Mouse (Mus musculus): ENCODE results near the gene Ddah2. TPM values are rescaled to one million over a fixed set of nuclear protein-coding genes. Genes with fewer than 3 reads are reported as not detected.

Gene Ddah2
- polyA plus RNA-seq, 1 experiment from 2014 or later = 614 TPM

DNA sequence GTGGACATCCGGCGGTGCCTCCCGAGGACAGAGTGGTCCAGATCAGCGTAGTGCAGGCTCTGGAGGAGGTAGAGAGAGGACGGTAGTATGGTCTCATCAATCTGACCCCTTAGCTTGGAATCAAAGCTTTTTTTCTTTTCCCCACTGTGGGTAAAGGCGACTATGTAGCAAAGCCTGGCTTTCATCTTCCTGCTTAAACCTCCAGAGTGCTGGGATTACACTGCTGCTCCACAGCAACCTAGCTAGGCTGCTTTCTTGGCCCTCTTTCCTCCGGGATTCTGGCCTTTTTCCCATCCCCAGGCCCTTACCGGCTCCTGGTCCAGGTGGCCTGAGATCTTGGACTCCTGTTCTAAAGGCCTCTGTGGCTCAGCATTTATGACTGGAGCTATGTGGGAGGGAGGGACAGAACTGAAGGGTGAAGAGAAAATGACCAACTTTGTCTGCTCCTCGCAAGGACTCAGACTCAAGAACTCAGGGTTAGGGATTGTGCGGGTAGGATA lies 5.6 kb downstream of the Ddah2 start:
- Histone ChIP-seq H3K4me2 (replicated peaks; ENCODE audit: low read depth, low read length) (peak overlapping the region; percentile 54), H3K27ac (ENCODE audit: low read depth, low read length) (no peak overlapping the region), H3K4me3 (ENCODE audit: low read depth, low read length) (no peak overlapping the region), H3K4me1 (replicated peaks; ENCODE audit: control insufficient read depth, insufficient read depth, low read length) (peaks cover 3% of the 10 kb centered on the region; the same call in 1 of the 2 replicates), H3K36me3 (ENCODE audit: control insufficient read depth, insufficient read depth, low read length) (peaks cover 8% of the 10 kb centered on the region; the same call in 1 of the 2 replicates), H3K27me3 (ENCODE audit: control insufficient read depth, insufficient read depth, low read length) (peaks cover 13% of the 10 kb centered on the region), H3K9ac (ENCODE audit: low read depth, low read length) (no peak overlapping the region; the same call in 1 of the 2 replicates), H3K9me3 (ENCODE audit: control insufficient read depth, low read length) (no peaks in the 10 kb centered on the region)
- no peak for ATAC-seq (ENCODE audit: low FRiP score)
- WGBS = 36% methylated on average over 10 of the region's 10 CpGs
- DNase-seq (ENCODE audit: low spot score) = peak; percentile 25

DNA sequence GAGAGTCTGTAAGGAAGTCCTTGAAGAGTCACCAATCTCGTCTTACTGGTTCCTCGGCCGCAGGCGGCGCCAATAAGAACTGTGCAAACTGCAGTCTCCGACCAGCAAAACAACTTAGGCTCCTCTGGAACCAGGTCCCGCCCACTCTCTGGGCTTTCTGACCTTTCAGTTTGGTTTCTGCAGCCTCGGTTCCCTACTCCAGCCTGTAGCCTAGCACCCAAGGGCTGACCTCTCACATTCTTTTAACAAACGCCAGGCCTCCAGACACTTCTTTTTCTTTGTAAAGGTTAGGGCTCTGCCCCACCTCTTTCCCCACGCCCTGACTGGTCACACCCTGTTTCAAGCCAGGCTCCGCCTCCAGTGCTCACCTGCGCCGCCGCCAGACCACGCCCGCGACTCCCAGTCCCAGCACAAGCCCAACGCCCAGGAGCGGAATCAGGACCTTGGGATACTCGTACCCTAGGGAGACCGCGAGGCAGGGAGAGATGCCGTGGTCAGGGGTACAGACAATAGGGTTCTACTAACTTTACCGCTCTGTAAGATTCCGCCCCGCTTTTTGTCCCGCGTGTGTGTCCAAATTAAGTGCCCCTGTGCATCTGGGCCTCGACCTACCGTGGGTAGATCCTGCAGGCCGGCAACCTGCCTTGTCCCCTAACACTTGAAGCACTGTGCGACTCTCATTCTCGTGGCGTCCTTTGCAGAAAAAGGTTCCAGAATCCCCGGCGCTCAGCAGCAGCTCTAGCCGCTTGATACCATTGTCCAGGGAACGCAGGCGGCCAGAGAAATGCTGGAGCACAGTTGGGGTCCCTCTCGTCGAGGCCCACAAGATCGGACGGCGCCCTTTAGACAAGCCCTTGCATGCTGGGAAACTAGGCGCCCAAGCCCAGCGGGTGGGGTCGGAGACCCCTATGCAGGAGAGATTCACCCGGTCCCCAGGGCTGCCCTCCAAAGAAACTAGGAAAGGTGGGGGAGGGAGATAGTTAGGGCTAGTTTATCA lies 6.4 kb downstream of the Ddah2 start, which contains the start of gene Ly6g6c:
Ly6g6c (plus strand) TSS at position 438 of the 997 bp plus-strand sequence.
- Histone ChIP-seq H3K36me3 (ENCODE audit: control insufficient read depth, insufficient read depth, low read length) (peaks cover 8% of the 10 kb centered on the region; the same call in 1 of the 2 replicates), H3K9me3 (ENCODE audit: control insufficient read depth, low read length) (no peaks in the 10 kb centered on the region), H3K4me1 (replicated peaks; ENCODE audit: control insufficient read depth, insufficient read depth, low read length) (peaks cover 3% of the 10 kb centered on the region; the same call in 1 of the 2 replicates), H3K4me2 (replicated peaks; ENCODE audit: low read depth, low read length) (peak within 1 kb of the TSS; percentile 54), H3K9ac (ENCODE audit: low read depth, low read length) (peak within 1 kb of the TSS; percentile 24), H3K27ac (ENCODE audit: low read depth, low read length) (no peak within 1 kb of the TSS), H3K4me3 (ENCODE audit: low read depth, low read length) (peak within 1 kb of the TSS; percentile 29), H3K27me3 (ENCODE audit: control insufficient read depth, insufficient read depth, low read length) (peaks cover 13% of the 10 kb centered on the region)
- 1% methylated on average over 48 of the region's 48 CpGs for WGBS
- DNase-seq (ENCODE audit: low spot score) (peak; percentile 55), ATAC-seq (ENCODE audit: low FRiP score) (0 out of 2 replicates have a peak, but pooled peaks have one; percentile 45)

DNA sequence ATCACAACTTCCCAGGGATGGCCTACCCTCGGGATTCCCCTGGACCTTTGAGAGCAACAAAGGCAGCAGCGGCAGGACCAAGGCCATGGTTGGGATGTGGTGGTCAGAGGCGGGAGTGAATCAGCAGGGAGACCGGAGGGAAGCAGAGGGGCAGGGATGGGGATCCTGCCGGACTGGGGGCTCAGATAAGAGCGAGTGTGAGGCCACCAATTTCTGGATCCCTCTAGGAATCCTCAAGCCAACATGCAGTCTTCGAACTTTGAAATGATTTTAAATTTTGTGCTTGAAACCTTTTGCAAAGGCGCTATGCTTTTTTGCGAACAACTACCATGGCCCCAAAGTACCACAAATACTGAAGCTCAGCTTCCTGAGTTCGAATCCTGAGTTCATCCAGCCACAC lies 7.2 kb downstream of the Ddah2 start, which contains the start of gene Mpig6b:
Mpig6b (minus strand) TSS at position 101 of the 400 bp plus-strand sequence.
- no peak for ATAC-seq (ENCODE audit: low FRiP score)
- Histone ChIP-seq H3K36me3 (ENCODE audit: control insufficient read depth, insufficient read depth, low read length) (peaks cover 6% of the 10 kb centered on the region; the same call in 1 of the 2 replicates), H3K4me3 (ENCODE audit: low read depth, low read length) (peak within 1 kb of the TSS; percentile 29), H3K9ac (ENCODE audit: low read depth, low read length) (peak within 1 kb of the TSS; percentile 24), H3K27ac (ENCODE audit: low read depth, low read length) (no peak within 1 kb of the TSS), H3K4me1 (replicated peaks; ENCODE audit: control insufficient read depth, insufficient read depth, low read length) (peaks cover 3% of the 10 kb centered on the region; the same call in 1 of the 2 replicates), H3K9me3 (ENCODE audit: control insufficient read depth, low read length) (no peaks in the 10 kb centered on the region), H3K4me2 (replicated peaks; ENCODE audit: low read depth, low read length) (peak within 1 kb of the TSS; percentile 54), H3K27me3 (ENCODE audit: control insufficient read depth, insufficient read depth, low read length) (peaks cover 13% of the 10 kb centered on the region)
- WGBS = 44% methylated on average over 10 of the region's 10 CpGs
- no peak for DNase-seq (ENCODE audit: low spot score)

DNA sequence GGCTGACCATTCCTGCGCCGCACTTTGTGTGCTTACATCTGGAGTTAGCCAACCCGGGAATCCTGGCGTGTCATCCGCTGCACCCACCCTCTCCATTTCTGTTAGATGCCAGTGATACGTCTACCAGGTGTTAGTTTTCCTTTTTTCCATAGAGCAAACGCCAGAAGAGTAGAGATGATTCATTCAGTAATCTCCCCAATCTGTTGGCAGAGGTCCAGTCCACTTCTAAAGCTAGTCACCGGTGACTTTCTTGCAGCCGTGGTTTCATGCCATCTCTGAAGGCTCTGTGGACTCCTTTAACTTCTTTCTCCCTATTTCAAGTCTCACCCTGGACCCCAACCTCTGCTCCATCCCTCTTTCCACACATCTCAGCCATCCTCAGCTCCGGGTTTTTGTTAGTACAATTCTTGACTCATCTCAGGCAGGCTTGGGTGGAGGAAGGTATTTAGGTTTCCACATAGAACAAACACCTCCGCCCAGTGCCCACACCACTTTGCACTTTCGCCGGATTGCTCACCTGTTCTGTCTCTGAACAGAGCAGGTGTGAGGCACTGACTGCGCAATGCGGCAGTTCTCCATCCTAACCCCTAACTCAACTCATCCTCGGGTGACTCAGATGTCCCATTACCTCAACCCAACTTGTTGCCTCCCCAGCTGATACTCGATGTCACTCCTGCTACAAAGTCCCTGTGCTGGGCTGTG lies 9.5 kb downstream of the Ddah2 start:
- H3K4me1 ChIP-seq (replicated peaks; ENCODE audit: control insufficient read depth, insufficient read depth, low read length) = peaks cover 3% of the 10 kb centered on the region; the same call in 1 of the 2 replicates
- H3K4me3 ChIP-seq (ENCODE audit: low read depth, low read length) = no peak overlapping the region
- no peak overlapping the region for H3K9ac ChIP-seq (ENCODE audit: low read depth, low read length)
- ATAC-seq (ENCODE audit: low FRiP score) (no peak), DNase-seq (ENCODE audit: low spot score) (no peak)
- no peak overlapping the region for H3K27ac ChIP-seq (ENCODE audit: low read depth, low read length)
- no peak overlapping the region for H3K4me2 ChIP-seq (replicated peaks; ENCODE audit: low read depth, low read length)
- WGBS = 85% methylated on average over 17 of the region's 17 CpGs
- no peaks in the 10 kb centered on the region for H3K9me3 ChIP-seq (ENCODE audit: control insufficient read depth, low read length)
- H3K27me3 ChIP-seq (ENCODE audit: control insufficient read depth, insufficient read depth, low read length) = peaks cover 13% of the 10 kb centered on the region
- H3K36me3 ChIP-seq (ENCODE audit: control insufficient read depth, insufficient read depth, low read length) = no peaks in the 10 kb centered on the region

DNA sequence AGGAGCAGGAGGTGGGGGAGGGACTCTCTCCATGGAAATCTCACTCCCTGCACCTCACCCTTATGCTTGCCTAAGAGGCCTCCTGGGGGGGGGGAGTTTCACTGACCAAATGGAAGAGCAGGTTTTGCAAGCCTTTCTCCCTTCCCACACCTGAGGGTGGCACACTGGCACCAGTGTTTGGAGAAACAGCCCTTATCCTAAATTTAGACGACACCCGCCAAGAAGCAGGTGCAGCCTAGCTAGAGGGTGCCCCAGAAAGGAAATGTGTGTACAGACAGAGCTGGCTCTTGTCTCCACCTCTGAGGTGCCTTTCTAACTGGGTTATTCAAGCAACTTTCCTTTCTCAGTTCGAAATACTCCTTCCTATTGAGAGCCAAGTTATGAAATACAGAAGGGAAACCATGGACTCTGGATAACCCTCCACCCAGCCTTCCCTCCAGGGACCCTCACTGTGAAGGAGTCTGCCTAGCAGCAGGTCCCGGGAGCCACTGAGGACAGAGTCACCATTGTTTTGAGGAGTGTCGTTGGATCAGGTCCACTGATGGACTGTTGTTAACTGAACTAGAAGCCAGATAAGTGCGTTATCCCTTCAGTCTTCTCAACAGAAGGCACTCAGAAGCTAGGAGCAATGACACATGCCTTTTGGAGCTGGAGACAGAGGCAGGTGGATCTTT lies 11.9 kb downstream of the Ddah2 start:
- H3K27me3 ChIP-seq (ENCODE audit: control insufficient read depth, insufficient read depth, low read length) = peaks cover 7% of the 10 kb centered on the region
- DNase-seq (ENCODE audit: low spot score) (no peak), ATAC-seq (ENCODE audit: low FRiP score) (no peak)
- H3K36me3 ChIP-seq (ENCODE audit: control insufficient read depth, insufficient read depth, low read length) = no peaks in the 10 kb centered on the region
- 56% methylated on average over 6 of the region's 6 CpGs for WGBS
- no peak overlapping the region for H3K27ac ChIP-seq (ENCODE audit: low read depth, low read length)
- H3K9me3 ChIP-seq (ENCODE audit: control insufficient read depth, low read length) = no peaks in the 10 kb centered on the region
- H3K4me2 ChIP-seq (replicated peaks; ENCODE audit: low read depth, low read length) = no peak overlapping the region
- H3K9ac ChIP-seq (ENCODE audit: low read depth, low read length) = no peak overlapping the region
- no peak overlapping the region for H3K4me3 ChIP-seq (ENCODE audit: low read depth, low read length)
- H3K4me1 ChIP-seq (replicated peaks; ENCODE audit: control insufficient read depth, insufficient read depth, low read length) = no peaks in the 10 kb centered on the region

DNA sequence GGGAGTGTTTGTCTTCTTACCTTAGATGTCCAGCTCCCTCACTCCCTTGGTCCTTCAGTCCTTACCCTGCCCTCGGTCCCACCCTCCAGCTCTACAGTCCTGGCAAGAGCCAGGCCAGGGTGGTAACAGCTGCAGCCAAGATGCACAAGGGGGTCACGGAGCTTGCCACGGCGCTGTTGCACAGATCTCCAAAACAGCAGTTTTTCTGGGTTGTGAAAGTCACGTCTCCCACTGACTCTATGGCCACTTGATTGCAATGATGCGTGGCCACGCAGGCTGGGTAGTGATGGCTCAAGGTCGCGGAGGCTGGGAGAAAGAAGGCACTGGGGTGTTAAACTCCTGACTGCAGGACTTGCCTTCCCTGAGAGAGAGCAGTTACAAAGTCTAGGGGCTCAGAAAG lies 12.6 kb downstream of the Ddah2 start:
- 86% methylated on average over 9 of the region's 9 CpGs for WGBS
- H3K9ac ChIP-seq (ENCODE audit: low read depth, low read length) = no peak overlapping the region

DNA sequence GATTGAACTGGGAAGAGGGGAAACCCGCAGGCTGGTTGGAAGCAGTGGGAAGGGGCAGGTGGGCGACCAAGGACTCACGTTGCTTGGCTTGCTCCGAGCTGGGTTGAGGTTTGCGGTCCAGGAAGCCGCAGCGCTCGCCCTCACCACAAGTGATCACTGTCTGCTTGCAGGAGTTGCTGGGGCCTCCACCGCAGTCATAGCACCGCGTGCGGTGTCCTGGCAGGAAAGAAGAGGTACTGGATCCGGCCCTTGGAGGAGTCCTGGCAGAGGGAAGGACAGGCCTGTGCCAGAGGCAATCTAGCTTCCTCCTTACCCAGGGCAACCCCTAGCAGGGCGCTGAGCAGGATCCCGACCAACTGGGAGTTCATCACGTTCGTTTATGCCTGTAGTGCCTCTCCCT lies 15.3 kb downstream of the Ddah2 start:
- DNase-seq (ENCODE audit: low spot score) (no peak), ATAC-seq (ENCODE audit: low FRiP score) (no peak)
- Histone ChIP-seq H3K4me3 (ENCODE audit: low read depth, low read length) (no peak overlapping the region), H3K9ac (ENCODE audit: low read depth, low read length) (no peak overlapping the region), H3K36me3 (ENCODE audit: control insufficient read depth, insufficient read depth, low read length) (no peaks in the 10 kb centered on the region), H3K27ac (ENCODE audit: low read depth, low read length) (no peak overlapping the region), H3K4me1 (replicated peaks; ENCODE audit: control insufficient read depth, insufficient read depth, low read length) (0 out of 2 replicates have a peak, but pooled peaks cover 7% of the 10 kb centered on the region), H3K27me3 (ENCODE audit: control insufficient read depth, insufficient read depth, low read length) (no peaks in the 10 kb centered on the region), H3K4me2 (replicated peaks; ENCODE audit: low read depth, low read length) (no peak overlapping the region), H3K9me3 (ENCODE audit: control insufficient read depth, low read length) (no peaks in the 10 kb centered on the region)
- 61% methylated on average over 17 of the region's 17 CpGs for WGBS

More for the DNA sequence above, 12.6 kb downstream of the Ddah2 start:
- ATAC-seq (ENCODE audit: low FRiP score) (no peak), DNase-seq (ENCODE audit: low spot score) (no peak)
- H3K9me3 ChIP-seq (ENCODE audit: control insufficient read depth, low read length) = no peaks in the 10 kb centered on the region
- H3K27ac ChIP-seq (ENCODE audit: low read depth, low read length) = no peak overlapping the region
- no peaks in the 10 kb centered on the region for H3K36me3 ChIP-seq (ENCODE audit: control insufficient read depth, insufficient read depth, low read length)
- no peaks in the 10 kb centered on the region for H3K4me1 ChIP-seq (replicated peaks; ENCODE audit: control insufficient read depth, insufficient read depth, low read length)
- H3K4me2 ChIP-seq (replicated peaks; ENCODE audit: low read depth, low read length) = no peak overlapping the region
- H3K27me3 ChIP-seq (ENCODE audit: control insufficient read depth, insufficient read depth, low read length) = 0 out of 2 replicates have a peak, but pooled peaks cover 2% of the 10 kb centered on the region
- no peak overlapping the region for H3K4me3 ChIP-seq (ENCODE audit: low read depth, low read length)

All from hindbrain, embryonic 11.5 days (tissue).